Mouse (Mus musculus) urinary bladder, postnatal 36 days (tissue): ENCODE measurements around the gene Zfp622.
"Not testable (repeated sequence)": the region's sequence is repeated elsewhere in the genome, so short reads cannot be mapped to it uniquely, and the experiment has no call there.

ENCODE experiments used
- DNase-seq, 2 experiments: peaks; one replicate each; pipeline ENCODE4 v3.0.0; 2022; ENCODE audit warnings: low spot score in 2 of 2, mixed read lengths in 1 of 2

The Zfp622 gene

DNA sequence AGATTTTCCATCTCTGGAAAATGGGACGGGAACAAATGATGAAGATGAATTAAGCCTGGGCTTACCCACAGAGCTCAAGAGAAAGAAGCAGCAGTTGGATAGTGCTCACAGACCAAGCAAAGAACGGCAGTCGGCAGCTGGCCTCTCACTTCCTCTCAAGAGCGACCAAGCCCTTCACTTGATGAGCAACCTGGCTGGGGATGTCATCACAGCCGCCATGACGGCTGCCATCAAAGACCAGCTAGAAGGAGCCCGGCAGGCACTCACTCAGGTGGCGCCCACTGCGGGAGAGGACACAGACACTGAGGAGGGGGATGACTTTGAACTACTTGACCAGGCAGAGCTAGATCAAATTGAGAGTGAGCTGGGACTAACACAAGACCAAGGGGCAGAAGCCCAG, 12.6 kb upstream of the Zfp622 start:
- DNase-seq, result no peak

DNA sequence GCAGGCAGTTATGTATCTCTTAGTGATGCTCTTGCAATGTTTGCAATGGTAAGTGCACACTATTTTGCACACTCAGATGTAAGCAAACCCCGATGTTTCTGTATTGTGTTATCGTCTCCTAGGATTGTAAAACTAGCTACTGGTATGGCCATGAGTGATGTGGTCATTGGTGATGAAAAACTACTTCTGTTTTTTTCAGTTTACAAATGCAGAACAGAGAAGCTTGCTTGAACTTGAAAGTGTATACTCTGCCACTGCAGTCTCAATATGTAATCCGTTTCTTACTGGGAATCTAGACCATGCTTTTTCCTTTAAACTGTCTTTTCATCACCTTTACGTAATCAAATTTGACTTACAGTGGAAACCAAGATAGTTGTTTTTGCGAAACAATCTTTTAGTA, 11.4 kb upstream of the Zfp622 start:
- DNase-seq, result no peak

DNA sequence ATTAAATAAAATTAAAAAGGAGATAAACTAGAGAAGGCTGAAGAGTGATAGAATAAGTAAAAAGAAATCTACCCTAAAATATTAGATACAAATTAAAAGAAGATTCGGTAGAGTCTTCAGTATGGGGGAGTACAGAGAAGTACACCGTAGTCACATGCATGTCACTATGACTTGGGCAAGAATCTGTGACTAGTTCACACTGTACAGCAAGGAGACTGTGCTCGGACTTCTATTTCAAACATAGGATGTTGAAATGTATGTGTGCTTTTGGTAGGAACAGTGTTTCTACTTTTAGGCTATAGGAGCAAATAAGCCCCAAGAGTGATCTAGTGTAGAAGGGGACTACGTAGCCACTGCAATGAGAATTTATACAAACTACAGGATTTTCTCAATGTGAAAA, 9.8 kb upstream of the Zfp622 start:
- DNase-seq, result no peak

DNA sequence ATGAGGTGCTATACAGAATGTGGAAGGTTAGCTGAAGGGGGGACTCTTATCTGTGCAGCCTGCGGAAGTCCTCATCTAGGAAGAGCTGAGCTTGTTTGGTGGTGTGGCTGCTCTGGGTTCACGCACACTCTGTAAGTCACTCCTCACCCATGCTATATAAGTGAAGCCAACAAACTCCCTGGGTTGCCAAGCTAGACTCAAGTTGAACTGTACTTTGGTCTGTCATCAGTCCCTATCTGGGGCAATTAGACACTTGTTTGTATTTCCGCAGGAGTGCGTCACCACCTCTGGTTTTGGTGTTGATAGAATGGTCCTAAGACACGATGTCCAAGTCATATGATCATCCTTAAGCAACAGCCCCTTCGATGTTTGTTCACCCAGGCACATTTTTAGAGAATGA, 8.4 kb upstream of the Zfp622 start:
- DNase-seq, result no peak

DNA sequence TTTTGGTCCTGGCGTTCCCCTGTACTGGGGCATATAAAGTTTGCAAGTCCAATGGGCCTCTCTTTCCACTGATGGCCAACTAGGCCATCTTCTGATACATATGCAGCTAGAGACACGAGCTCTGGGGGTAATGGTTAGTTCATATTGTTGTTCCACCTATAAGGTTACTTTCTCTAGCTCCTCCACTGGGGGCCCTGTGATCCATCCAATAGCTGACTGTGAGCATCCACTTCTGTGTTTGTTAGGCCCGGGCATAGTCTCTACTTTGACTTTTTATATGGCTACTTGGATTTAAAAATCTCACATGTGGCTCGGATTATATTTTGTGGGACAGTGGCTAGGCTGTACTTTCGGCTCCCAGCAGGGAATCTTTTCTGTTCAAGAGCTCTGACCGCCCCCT, 552 bp upstream of the Zfp622 start:
- not testable (repeated sequence) for DNase-seq

DNA sequence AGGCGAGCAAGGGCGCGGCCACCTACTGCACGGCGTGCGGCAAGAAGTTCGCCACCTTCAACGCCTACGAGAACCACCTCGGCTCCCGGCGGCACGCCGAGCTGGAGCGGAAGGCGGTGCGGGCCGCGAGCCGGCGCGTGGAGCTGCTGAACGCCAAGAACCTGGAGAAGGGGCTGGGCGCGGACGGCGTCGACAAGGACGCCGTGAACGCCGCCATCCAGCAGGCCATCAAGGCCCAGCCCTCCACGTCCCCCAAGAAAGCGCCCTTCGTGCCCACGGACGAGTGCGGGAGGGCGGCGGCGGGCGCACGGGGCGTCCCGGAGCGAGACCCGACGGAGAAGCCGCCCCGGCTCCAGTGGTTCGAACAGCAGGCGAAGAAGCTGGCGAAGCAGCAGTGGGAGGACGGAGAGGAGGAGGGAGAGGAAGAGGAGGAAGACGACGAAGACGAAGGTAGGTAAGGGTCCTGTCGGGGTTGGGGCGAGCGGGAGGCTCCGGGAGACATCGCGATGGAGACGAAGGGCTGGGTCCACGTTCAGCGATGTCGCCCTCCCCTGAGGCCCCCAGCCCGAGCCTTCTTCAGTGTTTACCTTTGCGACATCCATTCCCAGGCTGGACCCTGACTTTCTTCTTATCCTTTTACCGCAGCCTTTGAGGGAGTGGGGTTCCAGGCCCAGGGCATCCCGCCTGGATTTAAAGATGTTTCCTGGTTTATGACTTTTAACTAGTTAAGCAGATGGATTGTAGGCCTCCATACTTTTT, 747 bp downstream of the Zfp622 start:
- DNase-seq, result no peak

DNA sequence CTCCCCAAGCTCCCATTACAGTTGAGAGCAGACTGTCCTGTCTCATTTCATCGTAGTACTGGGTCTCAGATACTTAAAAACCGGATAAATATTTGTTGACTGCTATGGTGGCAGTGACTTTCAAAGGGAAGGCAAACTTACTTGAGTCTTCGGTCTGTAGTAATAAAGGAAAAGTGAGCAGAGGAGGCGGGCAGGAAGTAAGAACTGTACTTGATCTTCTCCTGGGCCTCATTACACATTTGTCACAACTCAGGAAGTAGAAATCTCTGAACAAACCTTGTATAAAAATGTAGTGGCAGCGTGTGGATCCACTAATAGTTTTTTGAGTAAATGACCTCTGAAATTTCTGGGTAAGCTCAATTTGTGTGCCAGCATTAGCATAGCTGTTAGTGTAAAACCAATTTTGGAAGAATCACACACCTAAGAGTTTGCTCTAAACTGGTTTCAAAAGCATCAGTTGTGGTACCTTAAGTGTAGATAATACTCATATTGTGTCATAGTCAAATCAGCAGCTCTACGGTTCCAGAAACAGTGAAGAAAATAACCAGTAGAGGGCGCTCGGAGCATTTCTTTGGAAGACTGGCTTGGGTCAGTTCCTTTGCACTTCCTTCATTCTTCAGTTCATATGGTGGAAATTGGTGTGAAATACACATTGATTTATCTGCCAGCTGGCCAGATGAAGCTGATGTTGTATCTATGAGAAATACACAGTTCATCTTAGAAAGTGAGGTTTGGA, 9.0 kb downstream of the Zfp622 start:
- DNase-seq, result peak; percentile 24 to 32

DNA sequence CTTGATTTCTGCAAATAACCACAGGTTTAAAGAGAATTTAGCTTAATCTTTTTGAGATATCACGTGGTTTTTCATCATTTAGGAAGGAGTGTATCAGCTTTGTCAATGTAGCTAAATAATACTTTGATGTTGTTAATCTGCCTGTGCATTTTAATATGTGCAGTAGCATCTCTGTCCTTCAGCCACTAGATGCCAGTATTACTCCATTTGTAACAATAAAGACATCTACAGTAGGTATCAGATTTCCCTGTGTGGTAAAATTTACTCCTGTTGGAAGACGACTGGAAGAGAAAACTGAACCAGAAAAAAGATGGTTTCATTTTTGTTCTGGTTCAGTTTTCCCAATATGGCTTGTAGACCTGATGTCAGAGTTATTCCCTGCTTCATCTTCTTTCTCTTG, 11.4 kb downstream of the Zfp622 start:
- DNase-seq, result no peak

DNA sequence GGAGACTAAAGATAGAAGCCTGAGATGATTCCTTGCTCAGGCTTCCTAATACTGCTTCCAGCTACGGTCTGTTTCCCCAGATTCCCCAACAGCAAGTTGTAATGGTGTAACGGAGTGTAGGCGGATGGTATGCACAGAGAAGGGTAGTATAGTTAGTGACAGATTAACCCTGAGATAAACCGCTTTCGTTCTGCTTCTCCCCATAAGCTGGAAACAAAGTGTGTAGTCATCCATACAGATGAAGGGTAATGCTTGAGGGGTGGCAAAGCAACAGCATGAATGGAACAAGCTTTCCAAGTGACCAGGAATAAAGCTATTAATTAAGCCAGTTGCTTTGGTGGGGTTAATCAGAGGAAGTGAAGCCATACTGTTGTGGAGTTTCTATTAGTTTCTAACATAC, 15.4 kb downstream of the Zfp622 start:
- not testable (repeated sequence) for DNase-seq

DNA sequence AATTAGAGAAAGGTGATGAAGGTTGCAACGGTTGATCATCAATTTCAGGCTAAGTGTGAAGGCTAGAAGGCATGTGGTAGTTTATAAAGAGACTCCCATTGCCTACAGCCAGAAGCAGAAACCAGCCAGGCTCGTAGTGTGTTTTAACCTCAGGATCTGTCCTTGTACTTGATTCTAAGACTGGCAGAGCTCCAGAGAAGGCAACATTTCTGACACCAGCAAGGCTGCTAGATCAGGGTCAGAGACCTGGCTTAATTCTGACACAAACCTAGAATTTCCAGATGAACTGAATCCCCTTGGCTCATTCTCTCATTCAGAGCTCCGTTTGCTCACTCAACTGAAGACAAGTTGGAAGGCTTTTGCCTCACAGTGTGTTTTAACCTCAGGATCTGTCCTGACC, 24.5 kb downstream of the Zfp622 start:
- DNase-seq, result no peak

DNA sequence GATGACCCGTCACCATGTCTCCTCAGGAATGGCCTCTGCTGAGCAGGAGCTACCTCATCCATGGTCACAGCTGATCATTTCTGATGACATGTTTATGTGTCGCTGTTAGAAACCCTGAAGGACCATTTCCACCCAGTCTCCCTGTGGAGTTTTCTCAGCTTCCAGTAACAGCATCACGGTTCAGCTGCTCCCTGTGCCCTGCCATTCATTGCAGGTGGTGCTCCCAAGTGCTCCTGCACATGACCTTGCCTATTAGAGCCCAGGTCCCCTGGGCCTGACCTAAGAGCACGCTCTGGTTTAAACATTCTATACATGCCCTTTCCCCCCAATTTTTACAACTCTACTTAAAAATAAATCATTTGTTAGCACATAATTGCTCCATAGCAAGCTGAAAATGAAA, 28.7 kb downstream of the Zfp622 start:
- DNase-seq, result no peak

DNA sequence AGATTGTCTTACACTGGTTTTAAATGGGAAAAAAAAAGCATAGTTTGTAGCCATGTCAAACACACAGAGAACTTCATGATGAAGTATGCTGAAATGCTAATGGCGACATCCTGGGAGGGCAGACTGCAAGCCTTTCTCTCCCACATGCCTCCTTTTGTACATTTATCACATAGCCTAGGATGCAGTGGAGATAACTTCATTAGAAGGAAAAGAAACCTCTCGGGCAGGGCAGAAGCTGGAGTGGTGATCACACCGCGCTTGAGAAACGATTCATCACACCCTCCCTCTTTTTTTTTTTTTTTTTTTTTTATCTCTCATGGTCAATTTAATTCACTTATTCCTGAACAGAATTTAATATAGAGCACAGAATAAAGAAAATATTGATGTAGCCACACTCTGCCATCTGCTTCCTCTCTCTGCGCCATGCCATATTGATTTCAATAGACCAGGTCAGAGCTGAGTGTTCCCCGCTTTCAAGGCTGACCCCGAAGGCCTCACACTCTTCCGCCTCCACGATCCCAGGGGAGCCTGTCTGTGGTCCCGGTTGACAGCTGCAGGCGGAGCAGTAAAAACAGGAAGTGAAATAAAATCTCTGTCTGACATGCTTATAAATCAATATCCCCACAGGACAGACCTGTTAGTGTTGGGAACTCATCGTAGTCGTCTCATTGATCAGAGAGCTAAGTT, 32.0 kb downstream of the Zfp622 start:
- peak in 1 of 2 experiments; percentile 2 for DNase-seq

DNA sequence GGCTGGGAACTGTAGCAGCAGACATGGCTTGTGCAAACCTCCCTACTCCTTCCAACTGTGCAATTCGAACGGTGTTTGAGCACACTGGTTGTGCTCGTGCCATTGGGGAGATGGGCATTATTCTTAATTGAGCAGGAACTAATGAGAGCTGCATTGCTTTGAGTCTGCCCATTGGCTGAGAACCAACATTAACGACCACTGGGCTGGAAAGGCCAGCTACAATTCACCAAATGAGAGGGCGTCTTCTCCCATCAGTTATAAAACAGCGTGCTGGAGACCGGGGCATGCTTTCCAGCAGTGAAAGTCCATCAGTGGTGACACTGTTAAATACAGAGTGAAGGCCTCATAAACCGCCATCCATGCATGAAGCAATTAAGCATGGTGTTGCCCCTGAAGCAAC, 37.6 kb downstream of the Zfp622 start:
- DNase-seq, result no peak

DNA sequence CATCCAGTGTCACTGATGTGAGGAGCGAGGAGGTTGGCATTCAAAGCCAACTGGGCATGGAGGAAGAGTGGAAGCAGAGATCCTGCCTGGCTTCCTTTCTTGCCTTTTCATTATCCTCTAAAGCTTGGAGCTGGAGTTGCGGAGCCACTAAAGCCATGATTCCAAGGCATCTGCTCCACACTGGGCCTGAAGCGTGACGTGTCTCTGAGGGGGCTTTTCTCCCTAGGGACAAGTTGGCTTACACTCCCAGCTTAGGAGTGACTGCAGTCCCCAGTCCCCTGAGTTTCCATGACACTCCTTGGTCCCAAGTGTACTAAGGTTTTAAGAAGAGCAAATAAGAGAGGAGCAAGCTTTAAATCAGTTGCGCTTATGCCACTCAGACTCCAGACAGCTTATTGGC, 38.5 kb downstream of the Zfp622 start:
- no peak for DNase-seq

DNA sequence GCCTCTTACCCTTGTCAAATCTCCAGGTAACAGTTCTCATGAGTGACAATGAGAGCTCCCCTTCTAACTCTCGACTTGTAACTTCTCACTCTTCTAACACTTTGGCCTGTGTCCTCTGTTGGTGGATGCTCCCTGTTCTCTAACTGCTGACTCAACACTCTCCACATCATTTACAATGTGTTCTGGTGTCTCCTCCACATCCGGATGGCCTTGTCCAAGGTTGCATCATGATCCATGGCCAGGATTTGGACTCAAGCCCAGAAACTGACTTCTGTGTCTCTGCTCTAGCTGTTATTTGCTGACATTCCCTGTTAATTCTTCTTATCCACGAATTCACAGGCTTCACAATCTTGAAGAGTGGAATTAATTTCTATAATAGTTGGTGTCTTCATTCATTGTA, 47.5 kb downstream of the Zfp622 start:
- DNase-seq, result no peak

DNA sequence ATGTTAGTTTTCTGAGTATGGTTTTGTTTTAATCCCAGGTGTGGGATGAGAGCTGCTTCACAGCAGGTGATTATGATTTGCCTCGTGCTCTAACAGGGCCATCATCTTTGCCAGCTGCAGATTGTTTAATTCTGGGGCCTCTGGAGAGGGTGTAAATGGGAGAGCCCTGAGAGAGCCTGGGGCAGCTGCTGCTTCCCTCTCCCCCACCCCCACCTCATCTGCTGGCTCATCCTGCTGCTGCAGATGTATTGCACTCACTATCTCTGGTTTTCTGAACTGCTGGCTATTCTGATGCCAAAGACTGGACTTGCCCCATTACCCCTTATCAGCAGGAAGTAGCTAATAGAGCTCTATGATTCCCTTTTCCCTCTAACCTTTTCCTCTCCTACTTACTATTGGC, 56.4 kb downstream of the Zfp622 start:
- DNase-seq, result no peak

DNA sequence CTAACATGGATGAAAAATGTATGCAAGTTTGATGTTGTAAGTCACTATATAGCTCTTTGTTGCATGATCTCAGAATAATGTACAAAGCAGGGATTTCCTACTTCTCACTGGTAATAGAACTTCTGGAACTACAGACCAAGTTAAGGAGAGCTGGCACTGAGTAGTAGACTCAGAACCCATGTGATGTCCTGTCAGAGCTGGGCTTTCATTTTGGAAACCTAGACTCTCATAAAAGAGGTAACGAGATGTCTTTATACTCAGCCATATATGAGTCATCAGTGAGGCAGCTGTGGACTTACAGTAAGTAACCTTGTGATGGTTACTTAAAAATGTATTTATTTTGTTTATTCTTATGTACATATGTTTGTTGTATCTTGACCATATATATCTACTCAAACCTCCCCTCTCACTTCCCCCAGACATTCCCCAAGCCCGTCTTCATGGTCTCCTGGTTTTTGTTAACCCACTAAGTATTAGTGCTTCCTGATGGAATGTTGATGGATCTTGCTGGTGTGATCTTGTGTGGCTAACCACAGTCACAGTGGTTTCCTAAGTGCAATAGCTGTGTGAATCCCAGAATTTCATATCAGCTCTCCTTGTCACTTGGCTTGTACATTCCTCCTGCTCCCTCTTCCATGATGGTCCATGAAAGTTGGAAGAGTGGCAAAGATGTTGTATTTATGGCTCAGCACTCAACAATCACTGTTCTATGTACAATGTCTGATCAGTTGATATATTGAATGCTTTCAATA, 57.2 kb downstream of the Zfp622 start:
- no peak for DNase-seq
